In genomic region chr15:32558925-32559324, GRCm38 (mm10) we compare ENCODE assay signal across 13 mouse cellular contexts.
"Had no signal": no experiment of that assay in that cellular context is flagged by ENCODE, and none has a peak within 500 bp of the region (broad histone marks: within the 10 kb centered on the region; RNA-seq: fewer than 3 reads in every experiment).

No protein-coding gene starts in this region.

- ATAC-seq: intestine, embryonic 16.5 days; liver, embryonic 12.5 days; midbrain, embryonic 15.5 days had no signal

- DNase-seq: layer of hippocampus, adult 9-11 months; layer of hippocampus, postnatal 36 days; lung, embryonic 14.5 days; lung, postnatal 10 days; lung, postnatal 4 days; retina, postnatal 1 day; right cerebral cortex, postnatal 4 days; spleen, adult 18-20 months; thymus, adult 18-20 months; thymus, postnatal 25 days had no signal
